24 mouse cellular contexts compared by ENCODE assay signal in the genomic region with DNA sequence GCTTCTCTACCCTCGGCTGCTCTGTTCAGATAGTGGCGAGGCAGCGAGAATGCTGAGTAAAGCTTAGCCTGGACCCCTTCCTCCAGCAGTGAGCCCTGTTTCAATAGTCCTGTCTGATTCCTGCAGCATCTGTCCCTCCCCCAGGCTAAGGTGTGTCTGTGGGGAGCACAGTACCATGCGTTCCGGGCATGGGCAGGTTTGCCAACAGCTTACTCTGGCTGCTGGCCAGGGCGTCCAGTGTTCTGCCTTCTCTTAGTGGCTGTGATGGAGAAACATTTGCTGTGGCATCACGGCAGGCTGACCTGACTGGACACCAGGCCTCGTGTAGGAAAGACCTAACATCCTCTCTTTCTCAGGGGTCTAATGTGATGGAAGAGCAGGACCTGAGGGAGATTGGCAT. TPM values are rescaled to one million over a fixed set of nuclear protein-coding genes. Genes with fewer than 3 reads are reported as not detected.
DNase-seq lines count a peak whose midpoint lies in the region; ATAC-seq and TF ChIP-seq lines count a peak whose summit lies in the region.
"Had no signal": no experiment of that assay in that cellular context is flagged by ENCODE, and none has a peak within 500 bp of the region (broad histone marks: within the 10 kb centered on the region; RNA-seq: fewer than 3 reads in every experiment).

No protein-coding gene starts in this region.

- WGBS in lung, postnatal 0 days: 80% methylated on average over 8 of the region's 8 CpGs

- DNase-seq in cerebellum, postnatal 25 days: peak; percentile 52 to 72
- DNase-seq in cerebellum, adult 8-10 months: no peak
- DNase-seq in lung, adult 18-20 months: peak; percentile 77 to 83
- DNase-seq in lung, postnatal 10 days: no peak
- peak; percentile 42 for DNase-seq in lung, postnatal 0 days (ENCODE audit: low spot score)
- DNase-seq in lung, postnatal 36 days: peak; percentile 76
- no peak for DNase-seq in natural killer cell, adult 2 months (ENCODE audit: low spot score in 2 of 2)
- DNase-seq: kidney, adult 11 months; layer of hippocampus, adult 9-11 months; right cerebral cortex, adult 18-20 months; thymus, postnatal 25 days had no signal

- no peak overlapping the region for H3K4me3 ChIP-seq in lung, postnatal 0 days (ENCODE audit: low read depth, low read length)
- H3K4me3 ChIP-seq: embryonic facial prominence, embryonic 10.5 days; forebrain, embryonic 15.5 days; heart, embryonic 12.5 days; hindbrain, embryonic 12.5 days; limb, embryonic 12.5 days; liver, embryonic 12.5 days; lung, embryonic 15.5 days; megakaryocyte, embryonic 14.5 days; midbrain, embryonic 15.5 days; neural tube, embryonic 15.5 days; stomach, embryonic 15.5 days had no signal

- no peaks in the 10 kb centered on the region for H3K9me3 ChIP-seq in lung, postnatal 0 days (ENCODE audit: low read length)
- H3K9me3 ChIP-seq: embryonic facial prominence, embryonic 10.5 days; forebrain, embryonic 15.5 days; heart, embryonic 12.5 days; hindbrain, embryonic 12.5 days; limb, embryonic 12.5 days; liver, embryonic 12.5 days; lung, embryonic 15.5 days; megakaryocyte, embryonic 14.5 days; midbrain, embryonic 15.5 days; neural tube, embryonic 15.5 days; stomach, embryonic 15.5 days had no signal

- no peak overlapping the region for H3K4me2 ChIP-seq in lung, postnatal 0 days (replicated peaks; ENCODE audit: low read depth, low read length)
- H3K4me2 ChIP-seq: forebrain, embryonic 15.5 days; heart, embryonic 12.5 days; hindbrain, embryonic 12.5 days; limb, embryonic 12.5 days; liver, embryonic 12.5 days; lung, embryonic 15.5 days; midbrain, embryonic 15.5 days; neural tube, embryonic 15.5 days; stomach, embryonic 15.5 days had no signal

- no peak overlapping the region for H3K9ac ChIP-seq in lung, postnatal 0 days (replicated peaks; ENCODE audit: low read depth)
- H3K9ac ChIP-seq: forebrain, embryonic 15.5 days; heart, embryonic 12.5 days; hindbrain, embryonic 12.5 days; limb, embryonic 12.5 days; liver, embryonic 12.5 days; lung, embryonic 15.5 days; midbrain, embryonic 15.5 days; neural tube, embryonic 15.5 days; stomach, embryonic 15.5 days had no signal

- TF ChIP-seq EP300 in lung, postnatal 0 days (IDR thresholded peaks at IDR 0.05): no peak

- H3K27me3 ChIP-seq in lung, postnatal 0 days (replicated peaks; ENCODE audit: insufficient read depth, low read length): no peaks in the 10 kb centered on the region
- H3K27me3 ChIP-seq: forebrain, embryonic 15.5 days; heart, embryonic 12.5 days; hindbrain, embryonic 12.5 days; limb, embryonic 12.5 days; liver, embryonic 12.5 days; lung, embryonic 15.5 days; megakaryocyte, embryonic 14.5 days; midbrain, embryonic 15.5 days; neural tube, embryonic 15.5 days; stomach, embryonic 15.5 days had no signal

- no peak for TF ChIP-seq CTCF in lung, postnatal 0 days (IDR thresholded peaks at IDR 0.05)

- peaks cover 3% of the 10 kb centered on the region; the same call in 1 of the 2 replicates for H3K4me1 ChIP-seq in lung, postnatal 0 days (ENCODE audit: insufficient read depth, low read depth, low read length)
- H3K4me1 ChIP-seq: hindbrain, embryonic 12.5 days; liver, embryonic 12.5 days; lung, embryonic 15.5 days; stomach, embryonic 15.5 days had no signal

- peak overlapping the region; percentile 40; the same call in 1 of the 2 replicates for H3K27ac ChIP-seq in lung, postnatal 0 days (ENCODE audit: low read length)
- H3K27ac ChIP-seq: embryonic facial prominence, embryonic 10.5 days; forebrain, embryonic 15.5 days; hindbrain, embryonic 12.5 days; kidney, postnatal 0 days; limb, embryonic 12.5 days; liver, embryonic 12.5 days; lung, embryonic 15.5 days; midbrain, embryonic 15.5 days; neural tube, embryonic 15.5 days; stomach, embryonic 15.5 days had no signal

- ATAC-seq in lung, postnatal 0 days: peak; percentile 65
- ATAC-seq: forebrain, embryonic 15.5 days; liver, embryonic 12.5 days; midbrain, embryonic 15.5 days had no signal

- H3K36me3 ChIP-seq in lung, postnatal 0 days (ENCODE audit: insufficient read depth, low read length): peaks cover 13% of the 10 kb centered on the region

RNA-seq across cellular contexts. Expression of a gene that starts 30.2 kb away (rescaled TPM):
- 6.0 and 7.1 TPM in 2 replicates for polyA plus RNA-seq in lung, postnatal 0 days (2015; fragmentation: Nextera tagmentation; extraction: Ambion mirVana)
- polyA plus RNA-seq: C2C12 had no signal

Comparison
In these comparisons a context has a peak if more than half of its experiments do, and no peak if none do; other contexts are left out.
1. DNase-seq: peak in cerebellum, postnatal 25 days (2 of 2), lung, adult 18-20 months (2 of 2), lung, postnatal 0 days (single experiment) and lung, postnatal 36 days (single experiment); none in cerebellum, adult 8-10 months (single experiment), lung, postnatal 10 days (single experiment) and natural killer cell, adult 2 months (0 of 2).